Mouse (Mus musculus): ENCODE results near the gene Ccr7. TPM values are rescaled to one million over a fixed set of nuclear protein-coding genes. Genes with fewer than 3 reads are reported as not detected.

Gene Ccr7
- polyA plus RNA-seq, 1 experiment from 2014 or later = 0.78 TPM

- no peak overlapping the region for H3K4me3 ChIP-seq
- H3K9me3 ChIP-seq = no peaks in the 10 kb centered on the region
- no peak for DNase-seq (ENCODE audit: low spot score)
- WGBS = 75% methylated on average over 6 of the region's 6 CpGs
- H3K27ac ChIP-seq = no peak overlapping the region
- no peaks in the 10 kb centered on the region for H3K36me3 ChIP-seq
- no peaks in the 10 kb centered on the region for H3K27me3 ChIP-seq (ENCODE audit: insufficient read depth, poor library complexity, severe bottlenecking)
- H3K4me1 ChIP-seq = peaks cover 17% of the 10 kb centered on the region
Measured at GRCm38 (mm10) chr11:99115940-99116339, 38.9 kb downstream of the Ccr7 start.

- H3K4me3 ChIP-seq = no peak overlapping the region
- peaks cover 12% of the 10 kb centered on the region for H3K4me1 ChIP-seq
- peak overlapping the region; percentile 56 for H3K27ac ChIP-seq
- 28% methylated on average over 3 of the region's 3 CpGs for WGBS
- no peaks in the 10 kb centered on the region for H3K9me3 ChIP-seq
- no peaks in the 10 kb centered on the region for H3K27me3 ChIP-seq (ENCODE audit: insufficient read depth, poor library complexity, severe bottlenecking)
- no peak for DNase-seq (ENCODE audit: low spot score)
- H3K36me3 ChIP-seq = no peaks in the 10 kb centered on the region
Measured at GRCm38 (mm10) chr11:99113111-99113510, 41.8 kb downstream of the Ccr7 start.

- DNase-seq (ENCODE audit: low spot score) = no peak
- H3K4me3 ChIP-seq = no peak overlapping the region
- whole genome bisulfite sequencing = 55% methylated on average over 5 of the region's 5 CpGs
Measured at GRCm38 (mm10) chr11:99112700-99113099, 42.2 kb downstream of the Ccr7 start.

GRCm38 (mm10) chr11:99111631-99112030 lies 43.2 kb downstream of the Ccr7 start:
- Histone ChIP-seq H3K27ac (no peak overlapping the region), H3K9me3 (no peaks in the 10 kb centered on the region), H3K27me3 (ENCODE audit: insufficient read depth, poor library complexity, severe bottlenecking) (no peaks in the 10 kb centered on the region), H3K4me3 (no peak overlapping the region), H3K4me1 (peaks cover 21% of the 10 kb centered on the region), H3K36me3 (no peaks in the 10 kb centered on the region)
- 91% methylated on average over 7 of the region's 7 CpGs for WGBS
- DNase-seq (ENCODE audit: low spot score) = no peak

More at GRCm38 (mm10) chr11:99112700-99113099, 42.2 kb downstream of the Ccr7 start:
- Histone ChIP-seq H3K36me3 (no peaks in the 10 kb centered on the region), H3K4me1 (peaks cover 12% of the 10 kb centered on the region), H3K27me3 (ENCODE audit: insufficient read depth, poor library complexity, severe bottlenecking) (no peaks in the 10 kb centered on the region), H3K27ac (peak overlapping the region; percentile 56), H3K9me3 (no peaks in the 10 kb centered on the region)

GRCm38 (mm10) chr11:99111155-99111554 lies 43.7 kb downstream of the Ccr7 start:
- Histone ChIP-seq H3K9me3 (no peaks in the 10 kb centered on the region), H3K27ac (0 out of 2 replicates have a peak overlapping the region, but pooled peaks have one; percentile 29), H3K27me3 (ENCODE audit: insufficient read depth, poor library complexity, severe bottlenecking) (no peaks in the 10 kb centered on the region), H3K36me3 (no peaks in the 10 kb centered on the region), H3K4me1 (peaks cover 26% of the 10 kb centered on the region), H3K4me3 (no peak overlapping the region)
- DNase-seq (ENCODE audit: low spot score) = no peak
- 66% methylated on average over 11 of the region's 11 CpGs for WGBS

GRCm38 (mm10) chr11:99110370-99111110 lies 44.3 kb downstream of the Ccr7 start:
- Histone ChIP-seq H3K4me1 (peaks cover 31% of the 10 kb centered on the region), H3K9me3 (no peaks in the 10 kb centered on the region), H3K36me3 (no peaks in the 10 kb centered on the region), H3K4me3 (no peak overlapping the region), H3K27me3 (ENCODE audit: insufficient read depth, poor library complexity, severe bottlenecking) (no peaks in the 10 kb centered on the region), H3K27ac (no peak overlapping the region)
- 83% methylated on average over 15 of the region's 15 CpGs for WGBS
- no peak for DNase-seq (ENCODE audit: low spot score)

GRCm38 (mm10) chr11:99108296-99108695 lies 46.6 kb downstream of the Ccr7 start:
- Histone ChIP-seq H3K27me3 (ENCODE audit: insufficient read depth, poor library complexity, severe bottlenecking) (no peaks in the 10 kb centered on the region), H3K4me3 (no peak overlapping the region), H3K9me3 (no peaks in the 10 kb centered on the region), H3K36me3 (no peaks in the 10 kb centered on the region), H3K4me1 (peaks cover 37% of the 10 kb centered on the region), H3K27ac (no peak overlapping the region)
- no peak for DNase-seq (ENCODE audit: low spot score)
- WGBS = 63% methylated on average over 3 of the region's 3 CpGs

- peak overlapping the region; percentile 65 for H3K27ac ChIP-seq
- no peak for DNase-seq (ENCODE audit: low spot score)
- H3K4me3 ChIP-seq = no peak overlapping the region
- H3K36me3 ChIP-seq = no peaks in the 10 kb centered on the region
- no peaks in the 10 kb centered on the region for H3K9me3 ChIP-seq
- peaks cover 30% of the 10 kb centered on the region for H3K4me1 ChIP-seq
- H3K27me3 ChIP-seq (ENCODE audit: insufficient read depth, poor library complexity, severe bottlenecking) = no peaks in the 10 kb centered on the region
- 67% methylated on average over 12 of the region's 12 CpGs for WGBS
Measured at GRCm38 (mm10) chr11:99105981-99106726, 48.7 kb downstream of the Ccr7 start.

GRCm38 (mm10) chr11:99104609-99105410 lies 50.1 kb downstream of the Ccr7 start:
- WGBS = 64% methylated on average over 9 of the region's 9 CpGs
- 0 out of 2 replicates have a peak overlapping the region, but pooled peaks have one; percentile 7 for H3K27ac ChIP-seq
- no peaks in the 10 kb centered on the region for H3K9me3 ChIP-seq
- H3K36me3 ChIP-seq = no peaks in the 10 kb centered on the region
- H3K27me3 ChIP-seq (ENCODE audit: insufficient read depth, poor library complexity, severe bottlenecking) = no peaks in the 10 kb centered on the region
- H3K4me1 ChIP-seq = peaks cover 30% of the 10 kb centered on the region
- no peak overlapping the region for H3K4me3 ChIP-seq
- no peak for DNase-seq (ENCODE audit: low spot score)

- H3K4me1 ChIP-seq = peaks cover 30% of the 10 kb centered on the region
- H3K27me3 ChIP-seq (ENCODE audit: insufficient read depth, poor library complexity, severe bottlenecking) = no peaks in the 10 kb centered on the region
- no peak for DNase-seq (ENCODE audit: low spot score)
- H3K4me3 ChIP-seq = no peak overlapping the region
- H3K9me3 ChIP-seq = no peaks in the 10 kb centered on the region
- WGBS = 81% methylated on average over 9 of the region's 9 CpGs
- H3K27ac ChIP-seq = no peak overlapping the region; the same call in 1 of the 2 replicates
- H3K36me3 ChIP-seq = no peaks in the 10 kb centered on the region
Measured at GRCm38 (mm10) chr11:99102575-99103270, 52.2 kb downstream of the Ccr7 start.

GRCm38 (mm10) chr11:99101693-99102092 lies 53.2 kb downstream of the Ccr7 start:
- WGBS = 40% methylated on average over 8 of the region's 8 CpGs
- Histone ChIP-seq H3K36me3 (no peaks in the 10 kb centered on the region), H3K4me1 (peaks cover 21% of the 10 kb centered on the region), H3K27me3 (ENCODE audit: insufficient read depth, poor library complexity, severe bottlenecking) (no peaks in the 10 kb centered on the region), H3K9me3 (no peaks in the 10 kb centered on the region), H3K4me3 (no peak overlapping the region), H3K27ac (no peak overlapping the region)
- DNase-seq (ENCODE audit: low spot score) = no peak

- Histone ChIP-seq H3K27me3 (ENCODE audit: insufficient read depth, poor library complexity, severe bottlenecking) (no peaks in the 10 kb centered on the region), H3K36me3 (no peaks in the 10 kb centered on the region), H3K9me3 (no peaks in the 10 kb centered on the region), H3K27ac (no peak overlapping the region), H3K4me3 (no peak overlapping the region), H3K4me1 (peaks cover 11% of the 10 kb centered on the region; the same call in 1 of the 2 replicates)
- no peak for DNase-seq (ENCODE audit: low spot score)
- WGBS = 85% methylated on average over 5 of the region's 5 CpGs
Measured at GRCm38 (mm10) chr11:99100215-99100614, 54.7 kb downstream of the Ccr7 start.
